Comparison of ENCODE assay signal across 17 mouse cellular contexts in genomic region chr8:44812360-44812759, GRCm38 (mm10).
DNase-seq lines count a peak whose midpoint lies in the region; ATAC-seq lines count a peak whose summit lies in the region.
"Had no signal": no experiment of that assay in that cellular context is flagged by ENCODE, and none has a peak within 500 bp of the region (broad histone marks: within the 10 kb centered on the region; RNA-seq: fewer than 3 reads in every experiment).

No protein-coding gene starts in this region.

- 50% methylated on average over 4 of the region's 4 CpGs for WGBS in kidney, embryonic 14.5 days

- H3K4me1 ChIP-seq in kidney, embryonic 14.5 days (ENCODE audit: control insufficient read depth, insufficient read depth, low read length), result peaks cover 4% of the 10 kb centered on the region; the same call in 1 of the 2 replicates
- H3K4me1 ChIP-seq: forebrain, embryonic 15.5 days; heart, embryonic 13.5 days had no signal

- peak; percentile 76 to 79 for DNase-seq in kidney, adult 8-10 months
- DNase-seq in kidney, adult 9 months, result peak; percentile 76
- DNase-seq in kidney, postnatal 36 days, result peak; percentile 72 to 73
- DNase-seq in layer of hippocampus, postnatal 36 days, result no peak
- no peak for DNase-seq in right cerebral cortex, postnatal 25 days
- DNase-seq: adrenal gland, adult 8-10 months; adrenal gland, postnatal 36 days; cerebellum, adult 2 months; cerebellum, postnatal 10 days; gastrocnemius, postnatal 36 days; heart, postnatal 36 days had no signal

- H3K4me2 ChIP-seq in kidney, embryonic 14.5 days (replicated peaks; ENCODE audit: low read depth, low read length), result no peak overlapping the region
- H3K4me2 ChIP-seq: embryonic facial prominence, embryonic 15.5 days; forebrain, embryonic 15.5 days; heart, embryonic 13.5 days had no signal

- no peak overlapping the region for H3K4me3 ChIP-seq in kidney, embryonic 14.5 days (ENCODE audit: low read length)
- H3K4me3 ChIP-seq: embryonic facial prominence, embryonic 15.5 days; erythroblast, embryonic 14.5 days; forebrain, embryonic 10.5 days; forebrain, embryonic 15.5 days; heart, embryonic 13.5 days had no signal

- no peak for ATAC-seq in kidney, embryonic 14.5 days (ENCODE audit: low FRiP score, low TSS enrichment)
- ATAC-seq: forebrain, embryonic 15.5 days had no signal

- no peaks in the 10 kb centered on the region for H3K9me3 ChIP-seq in kidney, embryonic 14.5 days (ENCODE audit: control insufficient read depth, low read length)
- H3K9me3 ChIP-seq: embryonic facial prominence, embryonic 15.5 days; forebrain, embryonic 10.5 days; forebrain, embryonic 15.5 days; heart, embryonic 13.5 days had no signal

- no peak overlapping the region for H3K9ac ChIP-seq in kidney, embryonic 14.5 days (ENCODE audit: low read depth, low read length)
- H3K9ac ChIP-seq: embryonic facial prominence, embryonic 15.5 days; forebrain, embryonic 15.5 days; heart, embryonic 13.5 days had no signal

- no peak overlapping the region for H3K27ac ChIP-seq in kidney, embryonic 14.5 days (ENCODE audit: low read depth, low read length)
- H3K27ac ChIP-seq: embryonic facial prominence, embryonic 15.5 days; forebrain, embryonic 10.5 days; forebrain, embryonic 15.5 days; heart, embryonic 13.5 days had no signal

- H3K27me3 ChIP-seq in kidney, embryonic 14.5 days (ENCODE audit: control insufficient read depth, insufficient read depth, low read length), result no peaks in the 10 kb centered on the region
- H3K27me3 ChIP-seq: embryonic facial prominence, embryonic 15.5 days; forebrain, embryonic 15.5 days; heart, embryonic 13.5 days had no signal

- no peaks in the 10 kb centered on the region for H3K36me3 ChIP-seq in kidney, embryonic 14.5 days (ENCODE audit: control insufficient read depth, insufficient read depth, low read length)
- H3K36me3 ChIP-seq: embryonic facial prominence, embryonic 15.5 days; forebrain, embryonic 10.5 days; forebrain, embryonic 15.5 days; heart, embryonic 13.5 days had no signal

Comparison
In these comparisons a context has a peak if more than half of its experiments do, and no peak if none do; other contexts are left out.
1. DNase-seq: peak in kidney, adult 8-10 months (2 of 2), kidney, adult 9 months (single experiment) and kidney, postnatal 36 days (2 of 2); none in layer of hippocampus, postnatal 36 days (0 of 2) and right cerebral cortex, postnatal 25 days (single experiment).